Mouse (Mus musculus): ENCODE data around the gene Nfatc2. TPM values are rescaled to one million over a fixed set of nuclear protein-coding genes. Genes with fewer than 3 reads are reported as not detected.
A peak's percentile ranks its signal among the peaks of the same experiment; 100 is the strongest.

Nfatc2 gene
- polyA plus RNA-seq, 1 experiment from 2014 or later, result 3.7 TPM

DNA sequence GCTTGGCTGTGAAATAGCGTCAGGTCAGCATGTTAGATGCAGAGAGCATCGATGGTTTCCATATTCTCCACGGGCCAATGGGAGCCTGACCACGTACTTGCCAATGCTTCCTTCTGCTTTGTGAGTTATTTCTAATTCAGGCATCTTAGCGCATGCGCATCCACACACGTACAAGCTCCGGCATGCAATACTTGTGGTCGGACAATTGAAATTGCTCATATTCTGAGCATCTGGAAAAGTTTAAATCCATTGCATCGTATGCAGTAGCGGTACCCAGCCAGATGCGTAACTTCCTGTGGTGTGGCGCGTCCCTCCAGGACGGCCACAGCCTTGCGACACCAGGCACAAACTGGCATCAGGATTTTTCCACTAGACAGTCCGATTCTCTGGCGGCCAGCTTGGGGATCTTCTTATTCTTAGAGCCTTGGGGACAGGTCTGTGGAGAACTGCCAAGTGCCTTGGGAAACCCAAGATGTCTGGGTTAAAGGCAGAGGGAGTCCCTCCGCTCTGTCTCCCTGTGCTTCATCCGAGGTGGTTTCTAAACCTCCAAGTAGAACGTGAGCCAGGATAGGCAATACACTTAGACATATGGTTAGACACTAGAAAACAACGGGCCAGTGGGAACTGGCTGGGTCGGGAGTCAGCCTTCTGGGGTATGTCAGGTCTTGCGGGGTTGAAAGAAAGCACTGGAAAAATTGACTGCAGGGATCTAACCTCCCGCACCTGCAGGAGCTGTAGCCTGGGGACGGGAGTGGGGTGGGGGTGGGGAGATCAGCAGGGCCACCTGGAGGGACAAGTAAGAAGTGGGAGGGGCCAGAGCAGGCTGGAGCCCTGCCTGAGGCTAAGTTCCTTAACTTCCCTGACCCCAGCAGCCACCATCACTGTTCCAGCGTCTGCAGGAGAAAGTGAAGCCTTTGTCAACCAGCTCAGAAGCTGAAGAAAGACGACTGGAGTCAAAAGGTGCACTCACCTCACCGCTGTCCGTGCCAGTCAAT, 149.4 kb downstream of the Nfatc2 start:
- no peaks in the 10 kb centered on the region for H3K9me3 ChIP-seq (ENCODE audit: control insufficient read depth, low read length)
- H3K9ac ChIP-seq, result no peak overlapping the region
- H3K4me1 ChIP-seq (replicated peaks; ENCODE audit: control insufficient read depth, insufficient read depth, low read length), result peaks cover 5% of the 10 kb centered on the region; the same call in 1 of the 2 replicates
- ATAC-seq (ENCODE audit: low FRiP score) (no peak), DNase-seq (ENCODE audit: low spot score) (no peak)
- H3K27ac ChIP-seq, result no peak overlapping the region
- H3K36me3 ChIP-seq (replicated peaks; ENCODE audit: control insufficient read depth, insufficient read depth), result no peaks in the 10 kb centered on the region
- WGBS, result 63% methylated on average over 30 of the region's 30 CpGs
- H3K4me2 ChIP-seq (replicated peaks), result no peak overlapping the region
- no peak overlapping the region for H3K4me3 ChIP-seq (replicated peaks; ENCODE audit: low read length)
- H3K27me3 ChIP-seq (ENCODE audit: control insufficient read depth, insufficient read depth, low read length), result no peaks in the 10 kb centered on the region

DNA sequence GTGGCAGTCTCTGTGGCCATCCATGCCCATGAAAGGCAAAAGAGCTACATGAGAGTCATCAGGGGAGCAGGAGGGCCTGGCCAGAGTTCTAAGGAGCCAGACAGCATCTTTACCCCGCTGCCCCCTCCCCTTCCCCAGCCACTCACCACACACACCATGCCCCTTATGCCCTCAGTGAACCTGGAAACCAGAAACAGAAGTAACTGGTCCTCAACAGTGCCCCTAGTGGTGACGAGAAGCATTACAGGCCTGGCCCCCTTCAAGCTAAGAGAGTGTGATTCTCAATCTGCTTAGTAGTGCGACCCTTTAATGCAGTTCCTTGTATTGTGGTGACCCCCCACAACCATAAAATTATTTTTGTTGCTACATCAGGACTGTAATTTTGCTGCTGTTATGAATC, 150.5 kb downstream of the Nfatc2 start:
- peaks cover 5% of the 10 kb centered on the region; the same call in 1 of the 2 replicates for H3K4me1 ChIP-seq (replicated peaks; ENCODE audit: control insufficient read depth, insufficient read depth, low read length)
- H3K9me3 ChIP-seq (ENCODE audit: control insufficient read depth, low read length), result no peaks in the 10 kb centered on the region
- 13% methylated on average over 3 of the region's 3 CpGs for WGBS
- H3K4me3 ChIP-seq (replicated peaks; ENCODE audit: low read length), result no peak overlapping the region
- DNase-seq (ENCODE audit: low spot score) (peak; percentile 71), ATAC-seq (ENCODE audit: low FRiP score) (no peak)
- H3K4me2 ChIP-seq (replicated peaks), result no peak overlapping the region
- H3K27ac ChIP-seq, result no peak overlapping the region
- H3K9ac ChIP-seq, result no peak overlapping the region
- H3K27me3 ChIP-seq (ENCODE audit: control insufficient read depth, insufficient read depth, low read length), result peaks cover 2% of the 10 kb centered on the region; the same call in 1 of the 2 replicates
- H3K36me3 ChIP-seq (replicated peaks; ENCODE audit: control insufficient read depth, insufficient read depth), result no peaks in the 10 kb centered on the region

- 63% methylated on average over 5 of the region's 5 CpGs for WGBS
Measured at GRCm38 (mm10) chr2:168448054-168448453, 153.4 kb downstream of the Nfatc2 start.

DNA sequence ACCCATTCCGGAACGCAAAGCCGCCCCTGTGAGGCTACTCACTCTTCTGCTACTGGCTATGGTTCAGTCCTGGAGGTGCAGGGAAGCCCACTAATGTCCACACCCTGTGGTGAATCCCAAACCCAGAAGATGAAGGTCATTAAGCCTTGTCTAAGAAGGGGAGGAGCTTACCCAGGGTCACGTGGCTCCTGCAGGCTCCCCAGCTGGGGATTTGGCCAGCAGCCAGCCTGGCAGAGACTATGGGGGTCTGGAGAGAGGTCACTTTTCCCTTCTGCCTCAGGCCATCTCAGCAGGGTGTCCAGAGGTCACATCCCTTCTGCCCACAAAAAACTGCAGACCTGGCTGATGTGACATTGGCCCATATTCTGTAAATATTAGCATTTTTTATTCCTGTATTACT, 153.9 kb downstream of the Nfatc2 start:
- no peaks in the 10 kb centered on the region for H3K9me3 ChIP-seq (ENCODE audit: control insufficient read depth, low read length)
- H3K27me3 ChIP-seq (ENCODE audit: control insufficient read depth, insufficient read depth, low read length), result peaks cover 5% of the 10 kb centered on the region; the same call in 1 of the 2 replicates
- WGBS, result 36% methylated on average over 4 of the region's 4 CpGs
- peaks cover 5% of the 10 kb centered on the region; the same call in 1 of the 2 replicates for H3K4me1 ChIP-seq (replicated peaks; ENCODE audit: control insufficient read depth, insufficient read depth, low read length)
- no peak overlapping the region for H3K27ac ChIP-seq
- no peak overlapping the region for H3K4me3 ChIP-seq (replicated peaks; ENCODE audit: low read length)
- ATAC-seq (ENCODE audit: low FRiP score) (no peak), DNase-seq (ENCODE audit: low spot score) (no peak)
- no peak overlapping the region for H3K9ac ChIP-seq
- no peaks in the 10 kb centered on the region for H3K36me3 ChIP-seq (replicated peaks; ENCODE audit: control insufficient read depth, insufficient read depth)
- H3K4me2 ChIP-seq (replicated peaks), result no peak overlapping the region

More at GRCm38 (mm10) chr2:168448054-168448453, 153.4 kb downstream of the Nfatc2 start:
- H3K27ac ChIP-seq, result no peak overlapping the region
- peaks cover 5% of the 10 kb centered on the region; the same call in 1 of the 2 replicates for H3K4me1 ChIP-seq (replicated peaks; ENCODE audit: control insufficient read depth, insufficient read depth, low read length)
- peaks cover 5% of the 10 kb centered on the region; the same call in 1 of the 2 replicates for H3K27me3 ChIP-seq (ENCODE audit: control insufficient read depth, insufficient read depth, low read length)
- H3K4me3 ChIP-seq (replicated peaks; ENCODE audit: low read length), result no peak overlapping the region
- H3K36me3 ChIP-seq (replicated peaks; ENCODE audit: control insufficient read depth, insufficient read depth), result no peaks in the 10 kb centered on the region
- no peak overlapping the region for H3K9ac ChIP-seq
- ATAC-seq (ENCODE audit: low FRiP score), result no peak
- H3K9me3 ChIP-seq (ENCODE audit: control insufficient read depth, low read length), result no peaks in the 10 kb centered on the region
- no peak overlapping the region for H3K4me2 ChIP-seq (replicated peaks)
- DNase-seq (ENCODE audit: low spot score), result no peak

DNA sequence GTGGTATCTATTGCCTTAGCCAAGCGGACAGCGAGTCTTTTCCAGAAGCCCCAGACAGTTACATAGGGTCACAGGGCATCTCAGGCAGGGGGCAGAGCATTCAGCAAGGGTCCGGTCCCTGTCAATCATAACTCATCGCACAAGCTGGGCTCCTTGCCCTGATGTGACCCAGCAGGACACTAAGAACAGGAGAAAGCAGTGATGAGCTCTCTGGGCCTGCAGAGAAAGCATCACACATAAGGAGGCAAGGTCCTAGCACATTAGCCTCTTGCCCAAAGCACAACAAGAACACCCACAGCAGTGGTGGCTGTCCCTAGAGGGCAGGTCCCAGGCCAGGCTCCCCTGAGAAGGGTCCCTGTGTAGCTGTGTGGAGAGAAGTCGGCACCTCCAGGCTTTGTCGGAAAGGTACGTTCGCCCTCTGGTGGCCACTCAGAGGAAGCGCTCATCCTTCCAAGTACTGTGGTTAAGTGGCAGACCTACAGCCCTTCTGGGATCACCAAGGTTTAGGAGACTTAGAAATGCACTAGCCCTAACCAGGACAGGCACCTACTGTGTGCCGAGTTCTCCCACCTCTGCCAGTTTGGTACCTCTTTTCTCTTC, 156.1 kb downstream of the Nfatc2 start:
- ATAC-seq (ENCODE audit: low FRiP score), result peak; percentile 59; the same call in 1 of the 2 replicates
- Histone ChIP-seq H3K36me3 (replicated peaks; ENCODE audit: control insufficient read depth, insufficient read depth) (no peaks in the 10 kb centered on the region), H3K27me3 (ENCODE audit: control insufficient read depth, insufficient read depth, low read length) (peaks cover 5% of the 10 kb centered on the region; the same call in 1 of the 2 replicates), H3K4me3 (replicated peaks; ENCODE audit: low read length) (no peak overlapping the region), H3K27ac (no peak overlapping the region), H3K4me1 (replicated peaks; ENCODE audit: control insufficient read depth, insufficient read depth, low read length) (peaks cover 5% of the 10 kb centered on the region; the same call in 1 of the 2 replicates), H3K9me3 (ENCODE audit: control insufficient read depth, low read length) (no peaks in the 10 kb centered on the region), H3K9ac (no peak overlapping the region), H3K4me2 (replicated peaks) (no peak overlapping the region)
- peak; percentile 83 for DNase-seq (ENCODE audit: low spot score)
- WGBS, result 30% methylated on average over 10 of the region's 10 CpGs

DNA sequence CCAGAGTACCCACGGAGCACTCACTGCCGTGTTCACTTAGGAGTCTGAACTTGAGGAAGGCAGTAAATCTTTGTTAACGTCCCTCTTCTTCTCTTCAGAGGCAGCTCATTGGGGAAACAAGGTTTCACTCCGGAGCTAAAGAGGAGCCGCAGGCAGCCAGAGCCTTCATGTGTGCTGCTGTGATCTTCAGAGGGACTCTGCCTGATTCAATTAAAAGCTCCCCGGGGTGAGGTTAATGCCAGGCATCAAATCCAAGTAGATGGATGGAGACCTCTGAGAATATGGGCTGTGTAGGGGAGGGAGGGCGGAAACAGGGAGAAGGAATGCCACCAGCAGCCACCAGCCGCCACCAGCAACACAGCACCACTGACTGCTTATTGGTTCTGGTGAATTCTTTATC, 157.3 kb downstream of the Nfatc2 start:
- DNase-seq (ENCODE audit: low spot score) (no peak), ATAC-seq (ENCODE audit: low FRiP score) (no peak)
- Histone ChIP-seq H3K4me2 (replicated peaks) (no peak overlapping the region), H3K9me3 (ENCODE audit: control insufficient read depth, low read length) (no peaks in the 10 kb centered on the region), H3K4me1 (replicated peaks; ENCODE audit: control insufficient read depth, insufficient read depth, low read length) (peaks cover 8% of the 10 kb centered on the region; the same call in 1 of the 2 replicates), H3K27ac (no peak overlapping the region), H3K27me3 (ENCODE audit: control insufficient read depth, insufficient read depth, low read length) (peaks cover 5% of the 10 kb centered on the region; the same call in 1 of the 2 replicates), H3K9ac (no peak overlapping the region), H3K36me3 (replicated peaks; ENCODE audit: control insufficient read depth, insufficient read depth) (no peaks in the 10 kb centered on the region), H3K4me3 (replicated peaks; ENCODE audit: low read length) (no peak overlapping the region)
- WGBS, result 16% methylated on average over 8 of the region's 8 CpGs

DNA sequence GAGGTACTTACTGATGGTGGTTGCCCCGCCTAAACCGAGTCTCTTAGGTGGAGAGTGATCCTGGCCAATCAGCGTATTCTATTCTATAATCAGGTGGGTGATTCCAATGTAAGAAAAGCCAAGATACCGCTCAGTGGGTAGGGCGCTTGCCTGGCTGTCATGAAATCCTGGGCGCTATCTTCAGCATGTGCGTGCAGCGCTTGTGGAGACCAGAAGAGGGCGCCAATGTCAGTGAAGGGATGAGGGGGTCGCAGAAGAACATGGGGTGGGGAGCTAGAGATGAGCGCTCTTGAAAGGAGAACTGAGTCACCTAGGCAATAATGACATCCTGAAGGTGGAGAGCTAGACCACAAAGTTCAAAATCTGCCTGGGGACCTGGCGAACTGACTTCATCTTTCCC, 160.0 kb downstream of the Nfatc2 start:
- Histone ChIP-seq H3K27me3 (ENCODE audit: control insufficient read depth, insufficient read depth, low read length) (peaks cover 5% of the 10 kb centered on the region; the same call in 1 of the 2 replicates), H3K9me3 (ENCODE audit: control insufficient read depth, low read length) (no peaks in the 10 kb centered on the region), H3K36me3 (replicated peaks; ENCODE audit: control insufficient read depth, insufficient read depth) (no peaks in the 10 kb centered on the region), H3K4me1 (replicated peaks; ENCODE audit: control insufficient read depth, insufficient read depth, low read length) (0 out of 2 replicates have a peak, but pooled peaks cover 9% of the 10 kb centered on the region), H3K4me3 (replicated peaks; ENCODE audit: low read length) (no peak overlapping the region), H3K27ac (no peak overlapping the region), H3K4me2 (replicated peaks) (no peak overlapping the region), H3K9ac (no peak overlapping the region)
- ATAC-seq (ENCODE audit: low FRiP score), result no peak
- WGBS, result 93% methylated on average over 12 of the region's 12 CpGs
- no peak for DNase-seq (ENCODE audit: low spot score)

- ATAC-seq (ENCODE audit: low FRiP score) (no peak), DNase-seq (ENCODE audit: low spot score) (no peak)
- Histone ChIP-seq H3K4me1 (replicated peaks; ENCODE audit: control insufficient read depth, insufficient read depth, low read length) (0 out of 2 replicates have a peak, but pooled peaks cover 9% of the 10 kb centered on the region), H3K4me3 (replicated peaks; ENCODE audit: low read length) (no peak overlapping the region), H3K4me2 (replicated peaks) (no peak overlapping the region), H3K27me3 (ENCODE audit: control insufficient read depth, insufficient read depth, low read length) (peaks cover 3% of the 10 kb centered on the region; the same call in 1 of the 2 replicates), H3K9ac (no peak overlapping the region), H3K9me3 (ENCODE audit: control insufficient read depth, low read length) (no peaks in the 10 kb centered on the region), H3K27ac (no peak overlapping the region), H3K36me3 (replicated peaks; ENCODE audit: control insufficient read depth, insufficient read depth) (no peaks in the 10 kb centered on the region)
- 81% methylated on average over 17 of the region's 17 CpGs for WGBS
Measured at GRCm38 (mm10) chr2:168440918-168441328, 160.5 kb downstream of the Nfatc2 start.

GRCm38 (mm10) chr2:168438981-168439452, 162.4 kb downstream of the Nfatc2 start:
- H3K36me3 ChIP-seq (replicated peaks; ENCODE audit: control insufficient read depth, insufficient read depth), result no peaks in the 10 kb centered on the region
- H3K4me1 ChIP-seq (replicated peaks; ENCODE audit: control insufficient read depth, insufficient read depth, low read length), result 0 out of 2 replicates have a peak, but pooled peaks cover 9% of the 10 kb centered on the region
- no peak for DNase-seq (ENCODE audit: low spot score)
- no peaks in the 10 kb centered on the region for H3K27me3 ChIP-seq (ENCODE audit: control insufficient read depth, insufficient read depth, low read length)
- no peaks in the 10 kb centered on the region for H3K9me3 ChIP-seq (ENCODE audit: control insufficient read depth, low read length)
- no peak overlapping the region for H3K9ac ChIP-seq
- H3K4me2 ChIP-seq (replicated peaks), result no peak overlapping the region
- no peak overlapping the region for H3K4me3 ChIP-seq (replicated peaks; ENCODE audit: low read length)
- 45% methylated on average over 8 of the region's 8 CpGs for WGBS
- H3K27ac ChIP-seq, result no peak overlapping the region
- ATAC-seq (ENCODE audit: low FRiP score), result no peak

Data from hindbrain, embryonic 14.5 days (tissue).